Mouse (Mus musculus) heart, embryonic 11.5 days (tissue): ENCODE measurements at regions not wholly inside any gene's neighbourhood (a gene's known extent, or its start where the extent isn't known, plus 50 kb on each side); places are given as distances from the start of the nearest gene placed in this dataset.
"Not testable (repeated sequence)": the region's sequence is repeated elsewhere in the genome, so short reads cannot be mapped to it uniquely, and the experiment has no call there.

Experiments used
- ATAC-seq: fragments of 200-750 bp; cut with Nextera tagmentation; replicated peaks from 2 replicates; pipeline ENCODE4 v1.8.0; 2017; ENCODE audit warnings: moderate library complexity; ENCODE audit not compliant: insufficient number of reproducible peaks, low FRiP score, low TSS enrichment
- H3K27ac ChIP-seq: fragments of 300-500 bp; sonication (generic); 2 replicates; pipeline ENCODE4 v1.5.1; 2014; ENCODE audit warnings: mild to moderate bottlenecking, low read depth, low read length
- H3K27me3 ChIP-seq: fragments of 300-500 bp; sonication (generic); 2 replicates; pipeline ENCODE4 v1.6.1; 2014; ENCODE audit warnings: mild to moderate bottlenecking, low read length, mixed read lengths; ENCODE audit not compliant: control insufficient read depth, insufficient read depth
- H3K36me3 ChIP-seq: fragments of 300-500 bp; sonication (generic); 2 replicates; pipeline ENCODE4 v1.6.1; 2014; ENCODE audit warnings: mild to moderate bottlenecking, low read length, moderate library complexity, mixed read lengths; ENCODE audit not compliant: control insufficient read depth, insufficient read depth
- H3K4me1 ChIP-seq: fragments of 300-500 bp; sonication (generic); 2 replicates; pipeline ENCODE4 v1.6.1; 2014; ENCODE audit warnings: low read length; ENCODE audit not compliant: control insufficient read depth, insufficient read depth
- H3K4me2 ChIP-seq: fragments of 300-500 bp; sonication (generic); 2 replicates; pipeline ENCODE4 v1.6.1; 2014; ENCODE audit warnings: mild to moderate bottlenecking, moderate library complexity
- H3K4me3 ChIP-seq: fragments of 300-500 bp; sonication (generic); 2 replicates; pipeline ENCODE4 v1.5.1; 2014; ENCODE audit warnings: low read depth, low read length
- H3K9ac ChIP-seq: fragments of 300-500 bp; sonication (generic); 2 replicates; pipeline ENCODE4 v1.6.1; 2014; ENCODE audit warnings: mild to moderate bottlenecking, low read depth, low read length, moderate library complexity
- H3K9me3 ChIP-seq: fragments of 300-500 bp; sonication (generic); replicated peaks from 2 replicates; pipeline ENCODE4 v1.6.1; 2016; ENCODE audit warnings: low read length; ENCODE audit not compliant: control insufficient read depth
- WGBS: fragments of 180-500 bp; shearing (Covaris S2); extraction: QIAGEN DNeasy Blood & Tissue Kit; methylation state at CpG from one replicate; pipeline ENCODE4 v1.1.7; 2014; ENCODE audit not compliant: insufficient replicate concordance; 5-methylcytosine and 5-hydroxymethylcytosine counted together

GRCm38 (mm10) chr4:3068306-3069223 lies 98.6 kb upstream of the Vmn1r2 start:
- ATAC-seq: no peak
- 79% methylated on average over 6 of the region's 6 CpGs for WGBS
- H3K4me3 ChIP-seq: no peak overlapping the region
- H3K27ac ChIP-seq: no peak overlapping the region
- peaks cover 78% of the 10 kb centered on the region for H3K9me3 ChIP-seq
- H3K36me3 ChIP-seq: no peaks in the 10 kb centered on the region
- no peak overlapping the region for H3K9ac ChIP-seq
- no peak overlapping the region for H3K4me2 ChIP-seq
- H3K4me1 ChIP-seq: no peaks in the 10 kb centered on the region
- no peaks in the 10 kb centered on the region for H3K27me3 ChIP-seq

- no peaks in the 10 kb centered on the region for H3K4me1 ChIP-seq
- ATAC-seq: peak; percentile 15; the same call in 1 of the 2 replicates
- H3K27ac ChIP-seq: no peak overlapping the region
- H3K4me2 ChIP-seq: no peak overlapping the region
- H3K4me3 ChIP-seq: no peak overlapping the region
- H3K36me3 ChIP-seq: no peaks in the 10 kb centered on the region
- H3K9ac ChIP-seq: no peak overlapping the region
- H3K27me3 ChIP-seq: no peaks in the 10 kb centered on the region
- WGBS: 63% methylated on average over 1 of the region's 1 CpGs
- H3K9me3 ChIP-seq: peaks cover 70% of the 10 kb centered on the region
Measured at GRCm38 (mm10) chr4:3069341-3069740, 97.8 kb upstream of the Vmn1r2 start.

GRCm38 (mm10) chr4:3071326-3071725 lies 95.8 kb upstream of the Vmn1r2 start:
- not testable (repeated sequence) for ATAC-seq, H3K4me2 ChIP-seq, H3K27me3 ChIP-seq, H3K9ac ChIP-seq, H3K4me1 ChIP-seq, H3K36me3 ChIP-seq, H3K27ac ChIP-seq, H3K4me3 ChIP-seq
- H3K9me3 ChIP-seq: peaks cover 50% of the 10 kb centered on the region
- 63% methylated on average over 6 of the region's 6 CpGs for WGBS

GRCm38 (mm10) chr4:3079901-3080300 lies 87.2 kb upstream of the Vmn1r2 start:
- Histone ChIP-seq H3K4me3 (no peak overlapping the region), H3K36me3 (no peaks in the 10 kb centered on the region), H3K27ac (no peak overlapping the region), H3K4me2 (no peak overlapping the region), H3K9me3 (peaks cover 59% of the 10 kb centered on the region), H3K27me3 (no peaks in the 10 kb centered on the region), H3K9ac (no peak overlapping the region), H3K4me1 (no peaks in the 10 kb centered on the region)
- 79% methylated on average over 1 of the region's 1 CpGs for WGBS
- ATAC-seq: no peak

- Histone ChIP-seq H3K27me3 (no peaks in the 10 kb centered on the region), H3K9me3 (peaks cover 65% of the 10 kb centered on the region), H3K4me1 (no peaks in the 10 kb centered on the region), H3K4me3 (no peak overlapping the region), H3K4me2 (no peak overlapping the region), H3K36me3 (no peaks in the 10 kb centered on the region), H3K9ac (no peak overlapping the region), H3K27ac (no peak overlapping the region)
- WGBS: 50% methylated on average over 7 of the region's 7 CpGs
- ATAC-seq: peak; percentile 32; the same call in 1 of the 2 replicates
Measured at GRCm38 (mm10) chr4:3080385-3081125, 86.6 kb upstream of the Vmn1r2 start.

- Histone ChIP-seq H3K4me1 (no peaks in the 10 kb centered on the region), H3K27me3 (no peaks in the 10 kb centered on the region), H3K4me3 (no peak overlapping the region), H3K9me3 (peaks cover 73% of the 10 kb centered on the region), H3K9ac (no peak overlapping the region), H3K4me2 (no peak overlapping the region), H3K36me3 (no peaks in the 10 kb centered on the region), H3K27ac (no peak overlapping the region)
- 56% methylated on average over 6 of the region's 6 CpGs for WGBS
- peak; percentile 17 for ATAC-seq
Measured at GRCm38 (mm10) chr4:3081148-3081952, 85.8 kb upstream of the Vmn1r2 start.

GRCm38 (mm10) chr4:3081953-3082950 lies 84.9 kb upstream of the Vmn1r2 start:
- H3K27ac ChIP-seq: no peak overlapping the region
- no peak overlapping the region for H3K9ac ChIP-seq
- peaks cover 73% of the 10 kb centered on the region for H3K9me3 ChIP-seq
- no peak overlapping the region for H3K4me2 ChIP-seq
- H3K4me3 ChIP-seq: no peak overlapping the region
- WGBS: 65% methylated on average over 3 of the region's 3 CpGs
- H3K36me3 ChIP-seq: no peaks in the 10 kb centered on the region
- ATAC-seq: no peak
- no peaks in the 10 kb centered on the region for H3K4me1 ChIP-seq
- no peaks in the 10 kb centered on the region for H3K27me3 ChIP-seq
